Mouse (Mus musculus): ENCODE data around the gene Rc3h2. TPM values are rescaled to one million over a fixed set of nuclear protein-coding genes. Genes with fewer than 3 reads are reported as not detected.
A peak's percentile ranks its signal among the peaks of the same experiment; 100 is the strongest.

Rc3h2 gene
- polyA plus RNA-seq, 1 experiment from 2014 or later = 27.2 TPM

DNA sequence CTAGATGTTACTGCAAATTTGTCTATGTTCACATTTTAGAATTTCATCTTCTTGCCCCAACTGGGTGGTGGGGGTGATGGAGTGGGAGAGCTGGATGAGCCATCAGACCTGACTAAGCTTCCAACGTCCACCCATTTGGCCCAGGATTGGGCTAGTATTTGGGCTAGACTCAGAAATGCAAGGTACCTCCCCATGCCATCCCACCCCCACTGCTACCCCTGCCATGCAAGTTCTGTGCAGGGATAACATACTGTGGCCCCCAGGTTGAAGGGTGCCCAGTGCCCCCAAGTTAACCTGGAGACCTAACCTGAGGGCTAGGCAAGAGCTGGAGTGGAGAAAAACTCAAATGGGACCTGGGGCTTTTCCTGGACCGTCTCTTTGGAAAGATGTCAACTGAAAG is 62.8 kb downstream of the Rc3h2 start:
- WGBS = 82% methylated on average over 2 of the region's 2 CpGs
- H3K27ac ChIP-seq (ENCODE audit: low read length) = no peak overlapping the region
- H3K4me1 ChIP-seq (ENCODE audit: control insufficient read depth, insufficient read depth, low read length) = no peaks in the 10 kb centered on the region
- H3K4me3 ChIP-seq (ENCODE audit: low read depth, low read length) = no peak overlapping the region; the same call in 1 of the 2 replicates
- H3K9me3 ChIP-seq (ENCODE audit: control insufficient read depth, low read depth, low read length) = no peaks in the 10 kb centered on the region
- peaks cover 18% of the 10 kb centered on the region for H3K36me3 ChIP-seq (ENCODE audit: control insufficient read depth, insufficient read depth, low read length)
- no peak overlapping the region for H3K9ac ChIP-seq (replicated peaks; ENCODE audit: low read depth, low read length)
- no peak for ATAC-seq (ENCODE audit: insufficient number of reproducible peaks, insufficient read depth, low FRiP score, low read depth)
- H3K4me2 ChIP-seq (replicated peaks; ENCODE audit: low read depth, low read length) = peak overlapping the region; percentile 33; the same call in 1 of the 2 replicates
- H3K27me3 ChIP-seq (ENCODE audit: control insufficient read depth, insufficient read depth, low read length) = no peaks in the 10 kb centered on the region

DNA sequence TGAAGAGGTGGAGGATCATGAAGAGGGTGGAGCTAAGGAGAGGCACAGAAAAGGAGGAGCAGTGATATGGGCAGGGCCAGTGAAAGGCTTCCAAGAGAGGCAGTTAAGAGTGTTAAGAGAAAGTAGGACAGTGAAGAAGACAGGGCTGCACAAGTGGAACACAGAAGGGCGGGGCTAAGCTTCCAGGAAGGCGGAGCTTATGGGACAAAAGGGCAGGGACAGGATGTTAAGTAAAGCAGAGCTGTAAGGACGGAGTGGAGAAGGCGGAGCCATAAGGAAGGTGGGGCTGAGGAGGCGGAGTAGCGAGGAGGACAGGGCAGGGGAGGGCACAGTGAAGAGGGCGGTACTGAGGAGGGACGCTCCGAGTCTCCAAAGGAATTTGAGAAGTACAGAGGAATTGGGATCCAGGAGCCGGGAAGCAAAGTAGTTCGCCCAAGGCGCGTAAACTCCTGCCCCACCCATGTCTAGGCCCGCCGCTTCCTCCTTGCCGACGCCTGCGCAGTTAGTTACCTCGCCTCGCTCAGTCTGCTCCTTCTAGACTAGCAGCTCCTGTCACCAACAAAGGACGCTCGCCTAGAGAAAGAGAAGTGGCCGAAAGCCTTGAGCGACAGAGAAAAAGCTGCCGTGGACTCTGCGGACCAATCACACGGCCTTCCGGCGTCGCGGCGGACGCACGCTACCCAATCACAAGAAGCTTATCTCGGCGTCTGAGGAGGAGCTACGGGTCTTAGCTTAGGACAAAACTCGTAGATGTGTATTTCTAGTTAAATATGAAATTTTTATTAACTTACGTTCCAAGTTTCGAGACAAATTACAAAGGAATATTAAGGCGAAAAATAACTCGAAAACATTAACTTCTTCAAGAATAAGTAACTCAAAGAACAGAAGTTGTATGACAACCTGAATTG is 63.8 kb downstream of the Rc3h2 start, which contains the start of gene Pdcl:
Gene Pdcl (minus strand): TSS at position 700 of the 908 bp plus-strand sequence.
- ATAC-seq (ENCODE audit: insufficient number of reproducible peaks, insufficient read depth, low FRiP score, low read depth) = peak; percentile 99
- under 1% methylated on average over 42 of the region's 42 CpGs for WGBS
- Histone ChIP-seq H3K4me3 (ENCODE audit: low read depth, low read length) (peak within 1 kb of the TSS; percentile 66), H3K9me3 (ENCODE audit: control insufficient read depth, low read depth, low read length) (no peaks in the 10 kb centered on the region), H3K9ac (replicated peaks; ENCODE audit: low read depth, low read length) (peak within 1 kb of the TSS; percentile 57), H3K4me1 (ENCODE audit: control insufficient read depth, insufficient read depth, low read length) (no peaks in the 10 kb centered on the region), H3K36me3 (ENCODE audit: control insufficient read depth, insufficient read depth, low read length) (peaks cover 25% of the 10 kb centered on the region), H3K4me2 (replicated peaks; ENCODE audit: low read depth, low read length) (peak within 1 kb of the TSS; percentile 57), H3K27ac (ENCODE audit: low read length) (peak within 1 kb of the TSS; percentile 99), H3K27me3 (ENCODE audit: control insufficient read depth, insufficient read depth, low read length) (no peaks in the 10 kb centered on the region)

GRCm38 (mm10) chr2:37355571-37355970 is 67.1 kb downstream of the Rc3h2 start:
- Histone ChIP-seq H3K4me2 (replicated peaks; ENCODE audit: low read depth, low read length) (no peak overlapping the region), H3K27ac (ENCODE audit: low read length) (no peak overlapping the region), H3K9ac (replicated peaks; ENCODE audit: low read depth, low read length) (no peak overlapping the region), H3K9me3 (ENCODE audit: control insufficient read depth, low read depth, low read length) (no peaks in the 10 kb centered on the region), H3K36me3 (ENCODE audit: control insufficient read depth, insufficient read depth, low read length) (peaks cover 53% of the 10 kb centered on the region), H3K4me1 (ENCODE audit: control insufficient read depth, insufficient read depth, low read length) (no peaks in the 10 kb centered on the region), H3K27me3 (ENCODE audit: control insufficient read depth, insufficient read depth, low read length) (no peaks in the 10 kb centered on the region), H3K4me3 (ENCODE audit: low read depth, low read length) (no peak overlapping the region)
- no peak for ATAC-seq (ENCODE audit: insufficient number of reproducible peaks, insufficient read depth, low FRiP score, low read depth)
- WGBS = 90% methylated on average over 5 of the region's 5 CpGs

GRCm38 (mm10) chr2:37351671-37352070 is 71.0 kb downstream of the Rc3h2 start:
- Histone ChIP-seq H3K27me3 (ENCODE audit: control insufficient read depth, insufficient read depth, low read length) (no peaks in the 10 kb centered on the region), H3K4me3 (ENCODE audit: low read depth, low read length) (no peak overlapping the region), H3K9me3 (ENCODE audit: control insufficient read depth, low read depth, low read length) (no peaks in the 10 kb centered on the region), H3K27ac (ENCODE audit: low read length) (no peak overlapping the region), H3K36me3 (ENCODE audit: control insufficient read depth, insufficient read depth, low read length) (peaks cover 56% of the 10 kb centered on the region), H3K4me1 (ENCODE audit: control insufficient read depth, insufficient read depth, low read length) (no peaks in the 10 kb centered on the region), H3K4me2 (replicated peaks; ENCODE audit: low read depth, low read length) (no peak overlapping the region), H3K9ac (replicated peaks; ENCODE audit: low read depth, low read length) (no peak overlapping the region)
- 84% methylated on average over 7 of the region's 7 CpGs for WGBS
- no peak for ATAC-seq (ENCODE audit: insufficient number of reproducible peaks, insufficient read depth, low FRiP score, low read depth)

DNA sequence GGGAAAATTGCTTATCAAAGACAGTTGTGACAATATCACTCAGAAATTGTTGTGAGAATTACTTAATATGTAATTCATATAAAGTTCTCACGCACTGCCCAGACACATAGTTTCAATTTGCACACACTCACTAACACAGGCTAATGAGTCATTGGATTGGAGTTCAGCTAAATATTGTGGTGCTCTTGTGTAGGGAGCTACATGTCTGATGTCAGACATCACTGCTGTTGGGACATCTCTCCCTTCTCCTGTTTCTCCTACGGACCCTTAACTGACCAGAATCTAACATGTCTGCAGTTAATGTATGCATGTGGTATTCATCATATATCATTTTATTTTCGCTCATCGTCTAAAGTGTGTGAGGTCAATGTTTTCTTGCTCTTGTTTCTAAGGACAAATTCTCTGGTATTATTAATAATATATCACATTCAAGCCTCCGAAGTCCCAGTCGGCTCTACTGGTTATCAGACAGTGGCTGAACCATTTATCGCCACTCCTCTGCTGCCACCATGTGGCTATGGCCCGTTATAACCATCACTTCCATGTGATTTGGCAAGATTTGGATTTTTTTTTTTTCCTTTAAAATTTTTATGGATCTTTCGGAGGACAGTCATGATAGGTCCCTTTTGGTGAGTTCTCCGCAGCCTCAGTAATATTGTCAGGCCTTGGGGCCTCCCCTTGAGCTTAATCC is 84.1 kb downstream of the Rc3h2 start:
- ATAC-seq (ENCODE audit: insufficient number of reproducible peaks, insufficient read depth, low FRiP score, low read depth) = no peak
- no peak overlapping the region for H3K4me3 ChIP-seq (ENCODE audit: low read depth, low read length)
- no peak overlapping the region for H3K4me2 ChIP-seq (replicated peaks; ENCODE audit: low read depth, low read length)
- 56% methylated on average over 10 of the region's 10 CpGs for WGBS
- no peaks in the 10 kb centered on the region for H3K36me3 ChIP-seq (ENCODE audit: control insufficient read depth, insufficient read depth, low read length)
- H3K27me3 ChIP-seq (ENCODE audit: control insufficient read depth, insufficient read depth, low read length) = no peaks in the 10 kb centered on the region
- H3K9me3 ChIP-seq (ENCODE audit: control insufficient read depth, low read depth, low read length) = no peaks in the 10 kb centered on the region
- H3K27ac ChIP-seq (ENCODE audit: low read length) = no peak overlapping the region
- no peak overlapping the region for H3K9ac ChIP-seq (replicated peaks; ENCODE audit: low read depth, low read length)
- no peaks in the 10 kb centered on the region for H3K4me1 ChIP-seq (ENCODE audit: control insufficient read depth, insufficient read depth, low read length)

- Histone ChIP-seq H3K36me3 (ENCODE audit: control insufficient read depth, insufficient read depth, low read length) (no peaks in the 10 kb centered on the region), H3K4me2 (replicated peaks; ENCODE audit: low read depth, low read length) (no peak overlapping the region), H3K27me3 (ENCODE audit: control insufficient read depth, insufficient read depth, low read length) (no peaks in the 10 kb centered on the region), H3K27ac (ENCODE audit: low read length) (no peak overlapping the region), H3K4me1 (ENCODE audit: control insufficient read depth, insufficient read depth, low read length) (no peaks in the 10 kb centered on the region), H3K9me3 (ENCODE audit: control insufficient read depth, low read depth, low read length) (no peaks in the 10 kb centered on the region), H3K9ac (replicated peaks; ENCODE audit: low read depth, low read length) (no peak overlapping the region), H3K4me3 (ENCODE audit: low read depth, low read length) (no peak overlapping the region)
- 69% methylated on average over 2 of the region's 2 CpGs for WGBS
- no peak for ATAC-seq (ENCODE audit: insufficient number of reproducible peaks, insufficient read depth, low FRiP score, low read depth)
Observed at GRCm38 (mm10) chr2:37333321-37333720, 89.4 kb downstream of the Rc3h2 start.

DNA sequence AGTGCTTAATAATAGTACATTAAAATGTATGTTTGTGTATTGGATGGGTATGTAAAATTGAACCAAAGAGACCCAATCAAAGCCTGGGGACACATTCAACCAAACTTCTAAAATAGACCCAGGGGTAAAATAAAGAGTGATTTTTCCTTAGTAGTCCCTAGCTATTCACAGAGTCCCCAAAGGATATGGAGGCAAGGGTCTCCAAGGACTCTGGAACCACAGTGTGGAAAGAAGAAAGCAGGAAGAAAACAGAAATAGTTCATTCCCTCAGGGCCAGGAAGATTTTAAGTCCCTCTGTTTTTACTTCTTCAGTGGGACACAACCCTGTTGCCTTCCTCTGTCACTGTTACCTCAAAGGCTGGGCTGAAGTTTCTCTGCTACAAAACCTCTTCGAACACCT is 96.5 kb downstream of the Rc3h2 start, which contains the start of gene Olfr368:
Gene Olfr368 (plus strand): TSS at position 301 of the 400 bp plus-strand sequence.
- H3K9ac ChIP-seq (replicated peaks; ENCODE audit: low read depth, low read length) = no peak within 1 kb of the TSS
- H3K4me3 ChIP-seq (ENCODE audit: low read depth, low read length) = no peak within 1 kb of the TSS
- ATAC-seq (ENCODE audit: insufficient number of reproducible peaks, insufficient read depth, low FRiP score, low read depth) = no peak
- no peaks in the 10 kb centered on the region for H3K9me3 ChIP-seq (ENCODE audit: control insufficient read depth, low read depth, low read length)
- H3K4me1 ChIP-seq (ENCODE audit: control insufficient read depth, insufficient read depth, low read length) = no peaks in the 10 kb centered on the region
- 89% methylated on average over 1 of the region's 1 CpGs for WGBS
- no peak within 1 kb of the TSS for H3K27ac ChIP-seq (ENCODE audit: low read length)
- no peaks in the 10 kb centered on the region for H3K36me3 ChIP-seq (ENCODE audit: control insufficient read depth, insufficient read depth, low read length)
- H3K27me3 ChIP-seq (ENCODE audit: control insufficient read depth, insufficient read depth, low read length) = no peaks in the 10 kb centered on the region
- no peak within 1 kb of the TSS for H3K4me2 ChIP-seq (replicated peaks; ENCODE audit: low read depth, low read length)
